Mouse (Mus musculus) cerebellum, adult 9-10 months (tissue): ENCODE results near the gene Susd2.

ENCODE experiments used
- DNase-seq: peaks from one replicate; pipeline ENCODE4 v3.0.0; 2022

Gene Susd2

DNA sequence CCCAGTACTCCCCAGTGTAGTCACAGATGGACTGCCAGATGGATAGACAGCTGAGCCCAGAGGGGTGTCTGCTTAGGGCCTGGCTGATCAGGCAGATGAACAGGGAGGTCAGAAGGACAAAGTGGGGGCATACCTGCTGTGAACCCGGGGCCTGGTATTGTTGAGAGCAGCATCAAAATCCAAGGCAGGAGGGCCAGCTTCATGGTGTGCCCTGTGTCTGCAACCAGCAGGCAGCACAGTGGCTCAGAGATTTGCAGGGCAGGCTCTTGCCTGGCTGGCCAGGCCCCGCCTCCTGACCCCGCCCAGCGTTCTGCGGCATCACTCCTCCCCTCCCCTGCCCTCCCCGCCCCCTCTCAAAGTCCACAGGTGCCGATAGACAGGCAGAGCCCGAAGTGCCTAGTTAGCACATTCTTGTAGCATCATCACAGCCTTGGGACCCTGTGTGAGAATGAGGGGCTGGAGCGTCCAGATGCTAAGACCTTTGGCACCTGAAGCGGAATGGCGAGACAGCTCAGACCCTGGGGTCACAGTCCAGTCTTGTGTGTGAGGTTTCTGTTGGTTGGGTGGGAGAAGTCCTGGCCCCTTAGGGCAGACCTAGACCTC lies at the start of gene Susd2:
Gene Susd2, minus strand, starts transcription at position 268 of the 603 bp plus-strand sequence.
- DNase-seq, result peak; percentile 95

DNA sequence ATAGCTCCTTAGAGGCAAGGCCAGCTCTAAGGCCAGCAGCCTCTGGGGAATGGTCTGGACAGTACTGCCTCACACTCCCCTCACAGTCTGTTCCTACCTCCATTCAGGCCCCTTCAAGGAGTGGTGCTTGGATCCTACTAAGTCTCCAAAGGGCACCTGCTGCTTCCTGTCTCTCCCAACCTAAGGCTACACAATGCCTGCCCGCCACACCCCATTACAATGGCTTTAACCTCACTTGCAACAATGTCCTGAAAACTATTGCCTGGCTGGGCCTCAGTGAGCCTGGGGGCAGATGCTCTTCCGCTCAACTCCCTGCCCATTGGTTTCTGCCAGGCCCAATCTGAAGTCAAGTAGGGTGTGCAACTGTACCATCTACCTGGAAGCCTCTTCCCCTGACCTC lies 44.8 kb upstream of the Susd2 start:
- no peak for DNase-seq

DNA sequence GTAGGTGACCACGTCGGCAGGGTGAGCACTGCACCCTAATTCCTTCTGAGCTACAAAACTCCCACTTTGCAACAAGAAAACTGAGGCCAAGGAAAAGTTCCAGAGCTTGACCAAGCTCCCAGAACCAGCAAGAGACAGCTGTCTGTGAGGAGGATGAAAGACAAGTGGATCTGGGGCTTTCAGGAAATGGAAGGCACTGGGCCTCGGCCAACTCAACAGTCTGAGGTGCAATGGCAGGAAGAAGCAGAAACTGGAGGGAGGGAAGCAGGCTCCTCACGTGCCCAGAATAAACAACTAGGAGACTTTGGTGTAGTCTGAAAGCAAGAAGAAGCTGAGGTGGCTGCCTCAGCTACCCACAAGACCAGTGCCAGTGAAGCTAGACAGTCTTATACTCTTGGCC lies 42.9 kb upstream of the Susd2 start:
- no peak for DNase-seq

DNA sequence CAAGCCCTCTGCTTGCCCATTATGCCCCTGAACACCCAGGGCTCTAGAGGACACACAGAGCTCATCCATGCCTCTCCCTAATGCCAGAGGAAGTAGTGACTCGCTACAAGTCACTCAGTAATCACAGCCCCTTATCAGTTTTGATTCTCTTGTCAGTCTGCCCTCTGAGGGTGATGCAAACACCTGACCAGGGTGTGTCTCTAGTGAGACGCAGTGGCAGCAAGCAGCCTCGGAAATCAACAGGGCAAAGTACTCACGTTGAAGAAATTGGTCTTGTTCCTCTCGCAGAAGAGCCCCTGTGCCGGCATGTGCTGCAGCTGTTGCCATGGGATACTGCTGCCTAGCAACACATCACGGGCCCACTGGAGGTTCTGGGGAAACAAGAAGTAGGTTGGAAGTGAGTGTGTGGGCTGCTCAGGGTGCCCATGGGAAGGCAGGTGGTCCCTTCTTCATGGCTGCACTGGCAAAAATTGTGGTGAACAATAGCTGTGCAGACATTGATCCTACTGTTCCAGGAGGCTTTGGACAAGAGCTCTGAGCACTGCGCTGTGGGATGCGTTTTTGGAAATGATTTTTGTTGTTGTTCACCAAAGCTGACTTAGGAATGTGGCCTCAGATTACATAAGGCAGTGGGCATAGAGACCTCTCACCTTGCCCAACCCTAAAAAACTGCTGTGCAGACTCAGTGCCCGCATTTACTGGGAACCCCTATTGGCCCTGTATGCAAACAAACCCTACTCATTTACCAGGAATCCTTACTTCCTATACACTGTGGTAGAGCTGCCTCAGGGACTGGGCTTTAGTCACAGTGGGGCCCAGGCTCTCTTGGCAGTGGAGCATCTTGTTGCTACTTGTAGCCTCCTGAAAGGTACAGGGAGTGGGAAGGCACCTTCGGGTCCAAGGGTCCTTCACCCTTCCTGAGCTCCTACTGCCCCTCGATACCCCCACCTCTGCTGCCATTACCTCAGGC lies 40.5 kb upstream of the Susd2 start:
- no peak for DNase-seq

DNA sequence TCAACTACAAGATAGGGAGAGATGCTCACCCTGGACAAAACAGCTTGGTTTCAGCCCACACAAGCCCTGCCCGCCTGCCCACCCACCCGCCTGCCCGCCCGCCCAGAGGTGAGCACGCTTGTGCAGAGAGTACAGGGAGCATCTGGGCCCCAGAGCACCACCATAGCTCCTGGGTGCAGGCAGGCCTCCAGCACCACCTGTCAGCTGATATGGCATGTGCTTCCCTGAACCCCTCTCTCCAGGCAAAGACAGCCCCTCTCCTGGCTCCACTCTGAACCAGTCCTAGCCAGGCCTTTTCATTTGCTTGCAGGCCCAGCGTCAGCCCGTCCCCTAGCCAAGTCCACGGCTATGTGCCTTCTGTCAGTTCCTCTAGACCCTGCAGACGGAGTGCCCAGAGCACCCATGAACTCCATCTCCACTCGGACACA lies 36.8 kb upstream of the Susd2 start:
- peak; percentile 57 for DNase-seq

DNA sequence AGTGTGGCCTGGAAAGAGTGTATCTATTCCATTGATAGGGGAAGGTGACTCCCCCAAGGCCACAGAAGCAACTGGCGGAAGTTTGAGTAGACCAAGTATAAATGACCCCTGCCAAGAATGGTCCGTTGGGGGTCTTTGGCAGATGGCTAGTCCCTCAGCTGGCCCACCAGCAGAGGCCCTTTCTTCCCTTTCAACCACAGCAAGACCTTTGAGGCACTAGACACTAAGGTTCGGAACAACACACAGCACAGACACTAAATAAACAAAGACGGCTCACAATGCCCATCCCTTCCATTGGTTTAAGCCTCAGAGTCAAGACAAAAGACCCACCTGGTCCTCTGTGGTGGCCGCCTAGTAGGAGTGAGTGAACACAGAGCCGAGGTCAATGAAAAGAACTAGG lies 35.4 kb upstream of the Susd2 start:
- DNase-seq, result peak; percentile 32

DNA sequence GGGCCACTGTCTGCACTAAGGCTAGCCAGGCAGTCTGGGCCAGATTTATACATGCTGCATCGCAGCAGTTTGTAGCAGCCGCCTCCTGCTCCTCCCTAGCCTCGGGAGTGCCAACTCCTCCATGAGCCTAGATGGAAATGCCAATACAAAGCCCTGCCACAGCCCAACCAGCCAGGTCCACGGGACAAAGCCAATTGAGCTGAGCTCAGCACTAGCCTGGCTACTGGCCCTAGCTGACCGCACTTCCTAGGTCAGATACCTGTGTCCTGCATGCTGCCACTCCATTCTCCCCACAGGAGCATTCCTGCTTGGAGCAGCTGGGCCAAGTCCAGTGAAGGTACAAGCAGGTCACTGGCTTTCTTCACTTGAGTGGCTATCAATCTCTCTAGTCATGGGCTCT lies 34.2 kb upstream of the Susd2 start:
- DNase-seq, result peak; percentile 83

DNA sequence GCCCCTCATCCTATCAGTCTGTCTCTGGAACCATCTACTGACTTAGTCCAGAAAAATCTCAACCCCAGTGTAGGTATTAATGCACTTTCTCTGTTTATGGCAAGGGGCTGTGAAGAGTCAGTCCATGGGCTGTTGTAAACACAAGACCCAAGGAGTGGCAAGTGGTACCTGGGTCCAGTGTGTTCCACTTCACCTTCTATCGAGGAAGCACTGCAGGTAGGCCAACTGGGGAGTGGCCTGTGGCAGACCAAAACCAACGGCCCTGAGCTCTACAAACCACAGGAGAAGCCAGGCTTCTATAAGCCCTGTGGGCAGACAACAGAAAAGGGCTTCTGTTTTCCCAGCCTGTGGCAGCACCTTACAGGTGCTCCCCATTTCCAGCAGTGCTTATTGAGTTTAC lies 33.8 kb upstream of the Susd2 start:
- no peak for DNase-seq

DNA sequence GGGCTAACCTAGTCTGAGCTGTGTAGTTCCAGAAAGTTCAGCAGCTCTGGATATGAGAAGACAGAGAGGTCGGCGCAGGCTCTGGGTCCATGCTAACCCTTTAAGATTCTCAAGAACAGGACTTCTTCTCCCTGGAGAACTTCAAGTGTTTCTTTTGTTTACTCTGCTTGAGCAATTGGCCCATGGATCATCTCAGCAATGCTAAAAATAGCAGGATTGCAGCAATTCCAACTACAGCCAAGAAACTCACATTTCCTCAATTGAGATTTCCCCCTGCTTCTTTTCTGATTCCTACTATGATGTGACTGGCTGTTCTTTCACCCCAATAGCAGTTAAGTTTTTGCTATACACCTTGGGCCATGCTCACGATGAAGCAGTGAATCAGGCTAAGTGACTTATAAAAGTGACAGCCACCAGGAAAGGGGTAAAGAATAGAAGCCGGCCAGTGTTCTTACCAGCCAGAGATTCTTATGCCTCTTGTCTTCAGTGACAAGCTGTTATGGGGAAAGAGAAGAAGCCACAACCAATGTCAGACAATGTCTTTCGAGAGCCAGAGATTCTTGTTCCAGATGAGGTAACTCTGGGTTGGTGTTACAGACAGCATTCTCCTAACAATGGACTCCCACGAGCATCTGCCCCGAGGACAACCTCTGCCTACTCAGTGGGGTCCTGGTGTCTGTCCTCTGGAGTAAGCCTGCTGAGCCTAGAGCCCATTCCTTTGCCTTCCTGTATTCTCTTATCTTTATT lies 33.2 kb upstream of the Susd2 start:
- DNase-seq, result no peak

DNA sequence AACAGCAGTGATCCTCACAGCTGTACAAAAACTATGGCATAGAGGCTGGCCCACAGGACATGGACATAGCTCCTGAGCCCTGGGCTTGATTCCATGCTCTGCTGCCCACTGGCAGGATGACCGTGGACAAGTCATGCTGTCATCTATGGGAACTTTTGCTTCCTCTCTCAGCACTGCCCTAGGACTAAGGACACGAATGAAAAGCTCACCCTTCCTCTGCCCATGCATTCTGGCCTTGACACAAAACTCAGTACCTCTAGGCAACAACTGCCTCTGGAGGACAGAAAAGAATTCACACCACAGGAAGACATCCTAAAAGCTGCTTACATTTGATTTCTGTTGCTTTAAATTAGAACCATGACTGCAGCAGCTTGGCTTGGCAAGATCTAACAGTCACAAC lies 32.5 kb upstream of the Susd2 start:
- peak; percentile 24 for DNase-seq

DNA sequence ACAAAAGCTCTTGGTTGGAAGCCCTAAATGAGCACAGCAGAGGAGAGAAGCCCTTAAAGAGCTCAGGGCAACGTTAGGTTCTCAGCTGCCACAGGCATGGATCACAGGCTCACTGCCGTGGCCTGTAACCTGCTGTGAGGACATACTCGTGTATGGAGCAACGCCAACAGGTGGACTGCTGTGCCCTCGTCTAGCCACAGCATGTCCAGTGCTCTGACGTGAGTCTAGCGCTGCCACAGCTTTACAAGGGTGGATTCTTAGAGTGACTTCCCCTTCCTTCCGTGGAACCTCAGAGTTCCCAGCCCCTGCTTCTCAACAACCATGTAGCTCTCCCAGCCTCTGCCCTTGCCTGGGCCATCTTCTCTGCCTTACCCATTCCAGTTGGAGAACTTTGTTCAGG lies 31.8 kb upstream of the Susd2 start:
- peak; percentile 27 for DNase-seq

DNA sequence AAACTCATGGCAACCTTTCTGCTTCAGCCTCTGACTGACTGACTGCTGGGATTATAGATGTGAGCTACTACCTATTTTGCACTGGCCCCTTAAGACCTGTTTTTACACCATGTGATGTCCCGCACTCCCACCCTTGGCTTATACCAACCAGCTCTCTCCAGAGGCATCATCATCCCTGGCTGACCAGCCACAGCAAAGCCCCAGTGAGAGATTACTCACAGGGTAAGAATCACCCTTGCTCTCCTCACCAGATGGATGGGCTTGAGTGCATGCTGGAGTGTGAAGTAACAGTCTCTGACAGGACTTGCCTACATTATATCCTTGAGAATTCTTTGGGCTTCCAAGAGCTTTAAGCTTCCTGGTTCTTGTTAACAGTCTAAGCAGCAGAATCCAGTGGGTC lies 26.1 kb upstream of the Susd2 start:
- peak; percentile 23 for DNase-seq

DNA sequence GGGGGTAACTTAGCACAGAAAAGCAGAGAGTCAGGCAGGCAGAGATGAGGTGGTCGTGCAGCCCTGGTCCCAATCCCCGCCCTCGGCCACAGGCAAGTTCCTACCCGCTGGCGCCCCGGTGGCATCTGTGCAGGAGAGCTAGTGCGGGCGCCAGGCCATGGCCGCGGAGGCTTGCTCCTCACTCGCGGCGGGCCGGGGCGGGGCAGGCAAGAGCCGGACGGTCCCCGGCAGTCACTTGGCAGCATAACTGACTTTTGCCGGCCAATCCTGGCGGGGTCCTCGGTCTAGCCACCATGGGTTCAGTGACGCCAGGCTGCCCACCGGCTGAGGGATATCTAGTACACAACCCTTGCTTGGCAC lies 24.1 kb upstream of the Susd2 start:
- no peak for DNase-seq

DNA sequence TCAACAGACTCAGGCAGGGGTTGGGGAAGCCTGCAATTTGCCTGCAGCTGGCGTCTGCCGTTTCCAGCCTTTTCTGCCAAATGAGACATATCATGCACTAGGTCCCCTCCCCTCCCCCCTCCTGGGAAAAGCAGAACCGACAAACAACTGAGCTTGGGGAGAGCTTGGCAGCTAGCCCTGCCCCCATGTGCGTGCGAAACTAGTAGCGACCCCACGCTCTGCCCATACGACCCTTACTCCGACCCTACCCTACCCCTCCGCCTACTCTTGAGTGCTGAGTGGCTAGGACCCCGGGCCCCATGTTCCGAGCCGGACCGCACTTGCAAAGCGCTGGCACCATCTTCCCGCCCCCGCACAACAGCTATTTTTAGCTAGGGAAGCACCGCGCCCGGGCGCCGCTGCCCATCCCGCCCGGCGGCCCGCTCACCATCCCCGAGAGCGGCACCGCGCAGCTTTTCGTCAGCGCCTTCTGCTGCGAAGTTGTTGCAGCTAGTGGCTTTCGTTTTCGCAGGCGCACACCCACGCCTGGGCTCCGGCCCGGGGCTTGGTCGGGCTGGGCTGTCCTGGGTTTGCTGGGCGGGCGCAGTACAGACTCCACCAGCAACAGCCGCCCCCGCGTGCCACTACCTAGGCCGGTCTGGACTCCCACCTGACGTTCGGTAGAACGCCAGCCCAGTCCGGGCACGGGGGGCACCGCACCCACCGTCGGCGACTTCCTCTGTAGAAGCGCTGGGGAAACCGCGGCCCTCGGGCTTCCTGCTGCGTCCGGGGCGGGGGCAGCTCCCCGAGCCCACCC lies 23.5 kb upstream of the Susd2 start:
- DNase-seq, result peak; percentile 86

DNA sequence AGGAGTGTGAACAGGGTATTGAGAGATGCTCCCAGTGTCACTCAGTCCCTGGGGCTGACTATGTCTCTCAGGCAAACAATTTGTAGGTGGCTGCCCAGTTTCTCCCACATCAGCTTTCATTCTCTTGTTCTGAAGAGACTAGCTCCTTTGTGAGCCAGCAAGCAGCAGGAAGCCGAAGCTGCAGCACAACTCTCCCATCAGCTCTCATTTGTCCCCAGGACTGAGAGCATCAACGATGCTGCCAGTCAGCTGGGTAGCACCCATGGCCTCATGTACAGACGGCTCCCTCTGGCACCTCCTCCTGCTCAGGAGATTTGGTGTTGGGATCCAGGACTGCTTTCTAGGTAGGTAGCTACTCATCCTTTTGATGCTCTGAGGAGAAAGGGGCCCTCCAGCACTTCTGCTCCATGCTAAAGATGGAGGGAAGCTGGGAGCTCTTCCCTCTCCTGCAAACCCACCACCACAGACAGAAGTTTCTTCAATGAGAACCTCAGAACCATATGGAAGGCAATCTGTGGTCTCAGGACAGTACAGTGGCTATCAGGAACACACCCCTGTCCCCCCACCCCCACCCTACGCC lies 22.7 kb upstream of the Susd2 start:
- DNase-seq, result peak; percentile 68

DNA sequence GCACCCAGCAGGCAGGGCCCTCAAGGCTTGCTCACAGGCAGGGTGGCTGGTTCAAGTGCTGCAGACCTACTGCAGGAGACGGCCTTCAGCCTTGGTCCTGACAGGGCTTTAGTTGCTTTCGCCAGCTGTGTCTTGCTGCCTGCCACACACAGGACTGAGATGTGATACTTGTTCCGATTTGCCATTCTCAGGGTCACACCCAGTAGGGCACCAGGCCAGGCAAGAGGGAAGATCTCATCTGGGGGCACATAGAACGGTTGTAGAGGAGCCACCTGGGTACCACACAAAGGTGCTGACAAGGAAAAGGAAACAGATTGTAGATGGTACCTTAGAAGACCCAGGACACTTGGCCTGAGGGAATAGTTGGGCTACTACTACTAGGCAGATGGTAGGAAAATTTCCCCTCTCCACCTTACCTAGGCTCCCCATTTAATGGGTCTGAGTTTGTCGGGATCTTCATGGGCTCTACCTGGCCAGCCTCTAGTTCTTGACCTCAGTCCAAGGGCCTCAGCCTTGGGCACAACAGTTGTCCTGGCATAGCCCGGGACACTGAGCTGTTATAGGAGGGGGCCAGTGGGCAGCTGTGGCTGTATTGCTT lies 21.0 kb upstream of the Susd2 start:
- DNase-seq, result peak; percentile 62

DNA sequence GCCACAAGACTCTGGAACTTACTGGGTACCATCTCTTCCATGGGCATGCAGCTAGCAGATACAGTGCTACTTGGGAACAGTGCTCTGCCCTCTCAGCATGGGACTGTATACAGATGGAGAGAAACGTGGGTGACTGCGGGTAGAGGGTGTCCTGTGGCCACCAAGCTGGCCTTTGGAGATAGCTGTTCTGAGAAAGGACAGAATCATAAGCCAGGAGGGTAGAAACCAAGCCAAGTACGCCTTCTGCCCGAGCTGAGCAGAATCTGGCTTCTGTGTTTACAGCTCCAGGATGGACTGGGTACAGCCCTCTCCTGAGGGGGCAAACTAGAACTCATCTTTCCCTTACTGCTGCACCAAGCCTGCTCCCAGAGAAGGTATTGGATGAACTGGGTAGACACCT lies 18.8 kb upstream of the Susd2 start:
- peak; percentile 95 for DNase-seq

DNA sequence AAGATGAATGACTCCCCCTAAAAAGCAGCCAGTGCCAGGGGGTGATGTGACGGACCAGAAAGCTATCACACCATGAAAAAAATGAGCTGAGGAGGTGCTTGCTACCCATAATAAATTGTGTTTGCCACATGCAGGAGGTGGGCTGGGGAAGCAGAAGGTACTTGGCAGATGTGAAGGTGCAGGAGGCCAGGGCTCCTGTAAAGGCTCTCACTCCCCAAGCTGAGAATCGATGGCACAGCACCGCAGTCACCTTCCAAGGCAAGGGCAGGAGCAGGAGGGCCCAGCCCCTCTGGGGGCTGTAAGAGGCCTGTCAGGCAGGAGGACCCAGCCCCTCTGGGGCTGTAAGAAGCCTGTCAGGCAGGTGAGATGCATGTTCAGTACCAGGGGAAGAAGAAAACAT lies 18.1 kb upstream of the Susd2 start:
- peak; percentile 54 for DNase-seq

DNA sequence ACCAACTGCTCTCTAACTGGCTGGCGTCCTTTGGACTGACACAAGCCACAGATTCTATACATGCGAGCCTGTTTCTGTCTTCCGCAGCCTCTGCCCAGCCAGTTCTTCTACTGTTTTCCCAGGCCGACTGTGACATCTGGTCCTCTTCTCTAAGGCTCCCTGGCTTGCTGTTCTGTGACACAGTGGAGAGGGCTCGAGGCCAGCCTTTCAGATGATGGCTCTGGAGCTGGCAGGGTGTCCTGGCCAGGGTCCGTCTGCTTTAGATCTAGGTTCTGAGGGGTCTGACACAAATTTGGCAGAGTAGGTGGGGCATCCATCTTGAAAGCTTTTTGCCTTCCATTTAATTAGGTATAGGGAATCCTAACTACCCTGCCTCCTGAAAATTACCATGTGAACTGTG lies 17.6 kb upstream of the Susd2 start:
- DNase-seq, result peak; percentile 71

DNA sequence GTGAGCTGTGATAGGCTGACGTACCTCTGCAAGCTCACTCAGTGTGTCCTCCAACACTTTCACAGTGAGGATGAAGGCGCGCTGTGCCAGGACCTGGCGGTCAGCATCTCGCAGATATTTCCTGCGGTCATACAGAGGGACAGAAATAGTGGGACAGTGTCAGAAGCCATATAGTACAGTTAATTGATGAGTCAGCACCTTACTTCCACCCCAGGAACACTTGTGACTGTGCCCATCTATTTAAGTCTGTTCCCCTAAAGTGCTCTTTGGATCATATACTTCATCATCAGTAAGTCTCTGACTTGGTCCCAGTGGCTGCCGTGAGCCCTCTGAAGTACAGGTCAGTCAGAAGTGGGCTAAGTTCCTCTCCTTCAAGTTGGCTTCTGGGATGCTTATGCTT lies 14.0 kb upstream of the Susd2 start:
- DNase-seq, result no peak

DNA sequence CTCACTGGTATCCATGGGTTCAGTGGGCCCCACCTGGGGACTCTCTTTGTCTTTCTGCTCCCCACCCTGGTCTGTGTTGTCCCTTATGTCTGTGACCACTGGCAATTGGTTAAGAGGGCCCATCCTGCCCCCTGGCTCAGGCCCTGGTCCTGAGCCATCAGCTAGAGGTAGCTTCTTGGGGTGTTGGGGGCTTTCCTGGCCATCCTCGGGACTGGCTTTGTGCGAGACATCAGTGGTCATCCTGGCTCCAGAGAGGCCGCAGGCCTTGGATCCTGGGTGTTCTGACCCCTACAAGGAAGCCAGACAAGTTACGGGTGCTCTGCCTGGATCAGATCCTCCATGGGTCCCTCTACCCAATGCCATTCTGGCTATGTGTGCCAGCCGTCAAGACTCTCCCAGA lies 13.4 kb upstream of the Susd2 start:
- no peak for DNase-seq

DNA sequence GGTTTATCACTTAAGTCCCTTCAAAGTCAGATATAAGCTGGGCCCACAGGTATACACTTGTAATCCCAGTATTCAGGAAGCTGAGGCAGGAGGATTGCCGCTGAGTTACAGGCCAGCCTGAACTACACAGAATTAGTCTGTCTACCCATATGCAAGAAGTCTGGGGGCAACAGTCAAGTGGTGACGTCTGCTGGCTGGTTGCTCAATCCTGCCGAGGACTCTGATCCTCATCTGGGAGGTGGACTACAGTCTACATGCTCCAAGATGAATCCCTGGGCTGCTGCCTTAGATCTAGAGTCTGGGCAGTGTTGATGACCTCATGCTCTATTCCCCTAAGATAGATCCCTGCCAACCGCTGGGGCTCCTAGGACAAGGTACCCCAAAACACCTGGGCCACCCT lies 10.2 kb upstream of the Susd2 start:
- no peak for DNase-seq
